In genomic region chr15:43803342-43803741, GRCm38 (mm10) we compare ENCODE assay signal across 13 mouse cellular contexts.
DNase-seq lines count a peak whose midpoint lies in the region; ATAC-seq and TF ChIP-seq lines count a peak whose summit lies in the region.
"Had no signal": no experiment of that assay in that cellular context is flagged by ENCODE, and none has a peak within 500 bp of the region (broad histone marks: within the 10 kb centered on the region; RNA-seq: fewer than 3 reads in every experiment).

No protein-coding gene starts in this region.

- no peak for DNase-seq in left cerebral cortex, adult 2 months (ENCODE audit: extremely low spot score in 1 of 2, low spot score in 2 of 2)
- no peak for DNase-seq in left cerebral cortex, adult 18-20 months (ENCODE audit: low spot score in 2 of 2)
- DNase-seq in brain, adult 2 months (ENCODE audit: low read depth, low spot score): peak; percentile 53
- DNase-seq in embryo, embryonic 10.5 days (ENCODE audit: low spot score): peak; percentile 17
- DNase-seq in midbrain, postnatal 0 days (ENCODE audit: low spot score): peak; percentile 31
- DNase-seq in natural killer cell, adult 2 months (ENCODE audit: low spot score in 2 of 2): no peak
- no peak for DNase-seq in lung, postnatal 25 days (ENCODE audit: low spot score)
- DNase-seq: adrenal gland, postnatal 10 days; cerebellum, adult 11-12 months; heart, postnatal 36 days had no signal

- no peak overlapping the region for H3K4me3 ChIP-seq in left cerebral cortex, adult 2 months
- H3K4me3 ChIP-seq in midbrain, postnatal 0 days (ENCODE audit: low read depth, low read length): no peak overlapping the region
- H3K4me3 ChIP-seq: embryonic facial prominence, embryonic 13.5 days; kidney, embryonic 15.5 days had no signal

- WGBS in midbrain, postnatal 0 days: 28% methylated on average over 4 of the region's 4 CpGs

- no peaks in the 10 kb centered on the region for H3K9me3 ChIP-seq in midbrain, postnatal 0 days (ENCODE audit: low read length)
- H3K9me3 ChIP-seq: embryonic facial prominence, embryonic 13.5 days; kidney, embryonic 15.5 days had no signal

- ATAC-seq in midbrain, postnatal 0 days (ENCODE audit: low FRiP score): no peak

- H3K4me1 ChIP-seq in midbrain, postnatal 0 days (ENCODE audit: insufficient read depth, low read length): no peaks in the 10 kb centered on the region
- H3K4me1 ChIP-seq: embryonic facial prominence, embryonic 13.5 days; kidney, embryonic 15.5 days had no signal

- TF ChIP-seq CTCF in left cerebral cortex, adult 2 months (IDR thresholded peaks at IDR 0.05): no peak
- TF ChIP-seq CTCF in midbrain, postnatal 0 days (IDR thresholded peaks at IDR 0.05): no peak

- peak overlapping the region; percentile 1; the same call in 1 of the 2 replicates for H3K27ac ChIP-seq in left cerebral cortex, adult 2 months
- no peak overlapping the region for H3K27ac ChIP-seq in midbrain, postnatal 0 days (ENCODE audit: low read depth, low read length)
- H3K27ac ChIP-seq: embryonic facial prominence, embryonic 13.5 days; kidney, embryonic 15.5 days; liver, embryonic 14.5 days had no signal

- no peak overlapping the region for H3K9ac ChIP-seq in midbrain, postnatal 0 days (replicated peaks; ENCODE audit: low read length, poor library complexity, severe bottlenecking)
- H3K9ac ChIP-seq: embryonic facial prominence, embryonic 13.5 days; kidney, embryonic 15.5 days; liver, embryonic 14.5 days had no signal

- no peaks in the 10 kb centered on the region for H3K36me3 ChIP-seq in midbrain, postnatal 0 days (ENCODE audit: insufficient read depth, low read length)
- H3K36me3 ChIP-seq: embryonic facial prominence, embryonic 13.5 days; kidney, embryonic 15.5 days had no signal

- intact Hi-C loops in left cerebral cortex, adult 2 months (cut with DNase I): no loop called here

- H3K4me2 ChIP-seq in midbrain, postnatal 0 days (ENCODE audit: low read depth, low read length, poor library complexity, severe bottlenecking): no peak overlapping the region
- H3K4me2 ChIP-seq: embryonic facial prominence, embryonic 13.5 days; kidney, embryonic 15.5 days had no signal

- H3K27me3 ChIP-seq in midbrain, postnatal 0 days (ENCODE audit: insufficient read depth, low read length): no peaks in the 10 kb centered on the region
- H3K27me3 ChIP-seq: embryonic facial prominence, embryonic 13.5 days; kidney, embryonic 15.5 days had no signal

Comparison
In these comparisons a context has a peak if more than half of its experiments do, and no peak if none do; other contexts are left out.
1. DNase-seq: peak in brain, adult 2 months (single experiment), embryo, embryonic 10.5 days (single experiment) and midbrain, postnatal 0 days (single experiment); none in left cerebral cortex, adult 2 months (0 of 2), left cerebral cortex, adult 18-20 months (0 of 2), natural killer cell, adult 2 months (0 of 2) and lung, postnatal 25 days (single experiment).